10 mouse cellular contexts compared by ENCODE assay signal in genomic region chr12:31996877-31997276, GRCm38 (mm10). TPM values are rescaled to one million over a fixed set of nuclear protein-coding genes. Genes with fewer than 3 reads are reported as not detected.
A peak's percentile ranks its signal among the peaks of the same experiment; 100 is the strongest.
DNase-seq lines count a peak whose midpoint lies in the region; ATAC-seq and TF ChIP-seq lines count a peak whose summit lies in the region.
"Had no signal": no experiment of that assay in that cellular context is flagged by ENCODE, and none has a peak within 500 bp of the region (broad histone marks: within the 10 kb centered on the region; RNA-seq: fewer than 3 reads in every experiment).

No protein-coding gene starts in this region.

- H3K4me3 ChIP-seq in kidney, adult 2 months (ENCODE audit: insufficient read depth, low read depth, low read length) = no peak overlapping the region
- H3K4me3 ChIP-seq in bone marrow, adult 2 months (replicated peaks; ENCODE audit: control insufficient read depth, low read depth, low read length) = no peak overlapping the region
- no peak overlapping the region for H3K4me3 ChIP-seq in liver, adult 2 months (ENCODE audit: insufficient read depth, low read depth, low read length)
- no peak overlapping the region for H3K4me3 ChIP-seq in left cerebral cortex, adult 2 months
- no peak overlapping the region for H3K4me3 ChIP-seq in forebrain, postnatal 0 days (ENCODE audit: low read depth, low read length)
- H3K4me3 ChIP-seq: embryonic facial prominence, embryonic 13.5 days had no signal

- DNase-seq in kidney, adult 2 months = peak; percentile 28
- DNase-seq in kidney, adult 8-10 months = no peak
- DNase-seq in liver, adult 2 months (ENCODE audit: extremely low read depth, low read depth, low spot score) = peak; percentile 39
- DNase-seq in natural killer cell, adult 2 months (ENCODE audit: low spot score in 2 of 2) = peak; percentile 63 to 69
- no peak for DNase-seq in left cerebral cortex, postnatal 36 days (ENCODE audit: low spot score in 2 of 2)
- DNase-seq in left cerebral cortex, adult 2 months (ENCODE audit: extremely low spot score in 1 of 2, low spot score in 2 of 2) = no peak
- DNase-seq in forebrain, postnatal 0 days = no peak

- intact Hi-C loops in left cerebral cortex, postnatal 36 days (cut with DNase I) = no loop called here
- intact Hi-C loops in left cerebral cortex, adult 2 months (cut with DNase I) = no loop called here

- no peak for TF ChIP-seq POLR2A in kidney, adult 2 months (IDR thresholded peaks at IDR 0.05; ENCODE audit: low read depth, low read length)
- no peak for TF ChIP-seq POLR2A in bone marrow, adult 2 months (IDR thresholded peaks at IDR 0.05; ENCODE audit: borderline replicate concordance, control insufficient read depth, low read depth, low read length)
- TF ChIP-seq POLR2A in liver, adult 2 months (IDR thresholded peaks at IDR 0.05; ENCODE audit: extremely low read depth, insufficient read depth, low read length) = no peak

- H3K9me3 ChIP-seq in forebrain, postnatal 0 days (ENCODE audit: low read length) = no peaks in the 10 kb centered on the region
- H3K9me3 ChIP-seq: embryonic facial prominence, embryonic 13.5 days had no signal

- no peak for ATAC-seq in forebrain, postnatal 0 days
- ATAC-seq: hindbrain, postnatal 0 days had no signal

- H3K27ac ChIP-seq in kidney, adult 2 months (ENCODE audit: insufficient read depth, low read depth, low read length) = no peak overlapping the region
- H3K27ac ChIP-seq in bone marrow, adult 2 months (ENCODE audit: control insufficient read depth, insufficient read depth, low read depth, low read length, poor library complexity) = peak overlapping the region; percentile 76; the same call in 1 of the 2 replicates
- no peak overlapping the region for H3K27ac ChIP-seq in liver, adult 2 months (replicated peaks; ENCODE audit: insufficient read depth, low read depth, low read length)
- H3K27ac ChIP-seq in left cerebral cortex, adult 2 months = no peak overlapping the region
- no peak overlapping the region for H3K27ac ChIP-seq in forebrain, postnatal 0 days (ENCODE audit: low read depth, low read length)
- H3K27ac ChIP-seq: embryonic facial prominence, embryonic 13.5 days; hindbrain, postnatal 0 days had no signal

- no peaks in the 10 kb centered on the region for H3K36me3 ChIP-seq in kidney, adult 2 months (ENCODE audit: control insufficient read depth, insufficient read depth, low read length)
- H3K36me3 ChIP-seq in liver, adult 2 months (ENCODE audit: control insufficient read depth, insufficient read depth, low read length) = no peaks in the 10 kb centered on the region
- H3K36me3 ChIP-seq in forebrain, postnatal 0 days (ENCODE audit: insufficient read depth) = 0 out of 2 replicates have a peak, but pooled peaks cover 3% of the 10 kb centered on the region
- H3K36me3 ChIP-seq: embryonic facial prominence, embryonic 13.5 days had no signal

- no peaks in the 10 kb centered on the region for H3K4me1 ChIP-seq in kidney, adult 2 months (ENCODE audit: control insufficient read depth, insufficient read depth, low read length)
- peaks cover 11% of the 10 kb centered on the region for H3K4me1 ChIP-seq in bone marrow, adult 2 months (ENCODE audit: control insufficient read depth, insufficient read depth, low read length)
- no peaks in the 10 kb centered on the region for H3K4me1 ChIP-seq in liver, adult 2 months (ENCODE audit: control insufficient read depth, insufficient read depth, low read length)
- H3K4me1 ChIP-seq in forebrain, postnatal 0 days (ENCODE audit: insufficient read depth) = 0 out of 2 replicates have a peak, but pooled peaks cover 7% of the 10 kb centered on the region
- H3K4me1 ChIP-seq: embryonic facial prominence, embryonic 13.5 days had no signal

- no peak for TF ChIP-seq CTCF in kidney, adult 2 months (conservative IDR thresholded peaks at IDR 0.05; ENCODE audit: insufficient read depth, insufficient read length, low read depth, low read length)
- TF ChIP-seq CTCF in bone marrow, adult 2 months (IDR thresholded peaks at IDR 0.05; ENCODE audit: control insufficient read depth, insufficient read depth, low read length) = no peak
- TF ChIP-seq CTCF in liver, adult 2 months (IDR thresholded peaks at IDR 0.05; ENCODE audit: low read depth, low read length) = no peak
- TF ChIP-seq CTCF in left cerebral cortex, adult 2 months (IDR thresholded peaks at IDR 0.05) = no peak
- no peak for TF ChIP-seq CTCF in forebrain, postnatal 0 days (IDR thresholded peaks at IDR 0.05; ENCODE audit: low read depth)

- H3K9ac ChIP-seq in liver, adult 2 months (ENCODE audit: low read depth, low read length) = no peak overlapping the region
- H3K9ac ChIP-seq in forebrain, postnatal 0 days = no peak overlapping the region
- H3K9ac ChIP-seq: embryonic facial prominence, embryonic 13.5 days had no signal

- no peaks in the 10 kb centered on the region for H3K79me2 ChIP-seq in liver, adult 2 months (ENCODE audit: control insufficient read depth, insufficient read depth, low read length)

- no peak overlapping the region for H3K4me2 ChIP-seq in forebrain, postnatal 0 days (ENCODE audit: low read depth)
- H3K4me2 ChIP-seq: embryonic facial prominence, embryonic 13.5 days had no signal

- no peaks in the 10 kb centered on the region for H3K27me3 ChIP-seq in kidney, adult 2 months (replicated peaks; ENCODE audit: control insufficient read depth, insufficient read depth, low read length)
- H3K27me3 ChIP-seq in liver, adult 2 months (ENCODE audit: control insufficient read depth, insufficient read depth, low read length) = no peaks in the 10 kb centered on the region
- H3K27me3 ChIP-seq in forebrain, postnatal 0 days (ENCODE audit: insufficient read depth, low read length) = no peaks in the 10 kb centered on the region
- H3K27me3 ChIP-seq: embryonic facial prominence, embryonic 13.5 days had no signal

- 35% methylated on average over 5 of the region's 5 CpGs for WGBS in kidney, adult 2 months
- 2% methylated on average over 5 of the region's 5 CpGs for WGBS in bone marrow, adult 2 months
- WGBS in liver, adult 2 months = 73% methylated on average over 5 of the region's 5 CpGs
- 82% methylated on average over 5 of the region's 5 CpGs for WGBS in forebrain, postnatal 0 days

RNA-seq across cellular contexts. Expression of gene Hbp1, which starts 46.5 kb away (rescaled TPM):
- polyA plus RNA-seq in kidney, adult 2 months (2012; rRNA removed) = 67.5 and 68.2 TPM in 2 replicates
- polyA plus RNA-seq in bone marrow, adult 2 months (2011; ENCODE audit: insufficient read depth, insufficient read length, low replicate concordance, missing spikeins) = 26.3 and 40.0 TPM in 2 replicates
- 106 and 117 TPM in 2 replicates for total RNA-seq in liver, adult 2 months (2014; rRNA removed)
- 52.9 and 57.3 TPM in 2 replicates for polyA plus RNA-seq in liver, adult 2 months (2012; rRNA removed)
- total RNA-seq in left cerebral cortex, postnatal 36 days (2021) = 10 to 100 TPM; 19.5 to 24.6 TPM
- 10 to 100 TPM; 21.4 to 22.1 TPM for total RNA-seq in left cerebral cortex, adult 2 months (2021)
- 46.5 and 48.4 TPM in 2 replicates for total RNA-seq in forebrain, postnatal 0 days (2014; rRNA removed)
- 33.0 and 38.5 TPM in 2 replicates for polyA plus RNA-seq in forebrain, postnatal 0 days (2015; fragmentation: Nextera tagmentation; extraction: Ambion mirVana)

Comparison
In these comparisons a context has a peak if more than half of its experiments do, and no peak if none do; other contexts are left out.
1. DNase-seq: peak in kidney, adult 2 months (single experiment), liver, adult 2 months (single experiment) and natural killer cell, adult 2 months (2 of 2); none in kidney, adult 8-10 months (0 of 2), left cerebral cortex, postnatal 36 days (0 of 2), left cerebral cortex, adult 2 months (0 of 2) and forebrain, postnatal 0 days (single experiment).